Mouse (Mus musculus): ENCODE measurements at regions not wholly inside any gene's neighbourhood (a gene's known extent, or its start where the extent isn't known, plus 50 kb on each side); places are given as distances from the start of the nearest gene placed in this dataset.

- TF ChIP-seq POLR2A (IDR thresholded peaks at IDR 0.05; ENCODE audit: borderline replicate concordance, control insufficient read depth, low read depth, low read length) (no peak), CTCF (IDR thresholded peaks at IDR 0.05; ENCODE audit: control insufficient read depth, insufficient read depth, low read length) (no peak)
- Histone ChIP-seq H3K27ac (ENCODE audit: control insufficient read depth, insufficient read depth, low read depth, low read length, poor library complexity) (no peak overlapping the region), H3K4me1 (ENCODE audit: control insufficient read depth, insufficient read depth, low read length) (no peaks in the 10 kb centered on the region), H3K4me3 (replicated peaks; ENCODE audit: control insufficient read depth, low read depth, low read length) (no peak overlapping the region)
- WGBS = 64% methylated on average over 2 of the region's 2 CpGs
Observed at GRCm38 (mm10) chrX:19246777-19247619, 234.1 kb downstream of the Tex13c3 start.

DNA sequence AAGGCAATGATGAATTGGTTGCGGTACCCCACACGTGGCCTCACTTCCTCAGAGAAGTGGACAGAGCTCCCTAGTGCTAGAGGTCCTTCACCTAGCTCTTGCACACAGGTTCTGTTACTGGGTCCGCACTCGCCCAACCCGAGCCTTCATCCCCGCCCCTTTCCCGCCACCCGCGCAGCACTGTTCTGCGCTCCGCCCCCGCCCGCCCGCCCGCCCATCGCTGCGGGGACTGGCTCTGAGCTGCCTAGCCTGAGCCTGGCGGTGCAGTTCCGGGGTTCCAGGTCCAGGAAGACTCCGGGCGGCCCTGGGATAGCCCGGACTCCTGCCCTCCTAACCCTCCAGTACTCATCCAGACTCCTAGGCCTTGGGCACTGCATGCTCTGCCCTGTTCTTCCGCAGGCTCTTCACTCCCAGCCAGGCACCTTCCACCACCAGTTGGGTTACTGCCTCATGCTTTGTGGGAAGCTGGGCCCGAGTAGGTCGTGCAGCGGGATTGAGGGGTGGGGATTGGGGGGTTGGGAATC lies 243.3 kb downstream of the Tex13c3 start:
- WGBS = 5% methylated on average over 22 of the region's 26 CpGs
- no peak overlapping the region for H3K27ac ChIP-seq (ENCODE audit: control insufficient read depth, insufficient read depth, low read depth, low read length, poor library complexity)

DNA sequence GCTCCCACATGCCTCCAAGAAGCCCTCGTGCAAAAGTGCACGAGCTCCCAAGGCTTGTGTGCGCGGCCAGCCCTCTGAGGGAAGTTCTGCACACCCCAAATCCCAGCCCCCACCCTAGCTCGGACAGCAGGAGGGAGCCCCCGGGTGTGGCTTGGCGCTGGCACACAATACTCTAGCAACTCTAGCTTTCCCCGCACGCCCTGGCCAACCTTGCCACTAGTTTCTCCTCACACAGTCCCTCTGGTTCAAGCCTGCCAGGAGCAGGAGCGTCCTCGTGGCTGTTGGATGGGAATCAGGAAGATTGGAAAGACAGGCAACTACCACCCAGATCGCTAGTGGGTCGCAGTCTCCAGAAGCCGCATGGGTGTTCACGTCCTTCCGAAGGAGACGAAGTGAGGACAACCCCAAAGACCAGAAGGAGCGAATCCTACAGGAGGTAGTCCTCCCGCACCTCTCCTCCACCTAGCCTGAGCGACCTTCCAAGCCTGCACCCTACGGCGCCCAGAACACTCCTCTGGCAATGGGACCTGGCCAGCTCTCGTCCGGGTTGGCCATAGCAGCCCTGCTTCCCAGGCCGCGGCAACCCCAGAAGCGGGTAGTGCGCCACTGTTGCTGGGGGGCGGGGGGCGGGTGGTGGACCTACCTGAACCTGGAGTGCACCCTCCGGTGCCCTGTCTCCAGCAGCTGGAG lies 243.9 kb downstream of the Tex13c3 start:
- TF ChIP-seq POLR2A (IDR thresholded peaks at IDR 0.05; ENCODE audit: borderline replicate concordance, control insufficient read depth, low read depth, low read length) (no peak), CTCF (IDR thresholded peaks at IDR 0.05; ENCODE audit: control insufficient read depth, insufficient read depth, low read length) (no peak)
- Histone ChIP-seq H3K4me3 (replicated peaks; ENCODE audit: control insufficient read depth, low read depth, low read length) (peak overlapping the region; percentile 62), H3K4me1 (ENCODE audit: control insufficient read depth, insufficient read depth, low read length) (no peaks in the 10 kb centered on the region), H3K27ac (ENCODE audit: control insufficient read depth, insufficient read depth, low read depth, low read length, poor library complexity) (no peak overlapping the region)
- 11% methylated on average over 30 of the region's 31 CpGs for whole genome bisulfite sequencing

More for the DNA sequence above, 243.3 kb downstream of the Tex13c3 start:
- Histone ChIP-seq H3K4me1 (ENCODE audit: control insufficient read depth, insufficient read depth, low read length) (no peaks in the 10 kb centered on the region), H3K4me3 (replicated peaks; ENCODE audit: control insufficient read depth, low read depth, low read length) (peak overlapping the region; percentile 70)
- TF ChIP-seq POLR2A (IDR thresholded peaks at IDR 0.05; ENCODE audit: borderline replicate concordance, control insufficient read depth, low read depth, low read length) = 0 out of 2 replicates have a peak, but pooled peaks have one; percentile 33
- TF ChIP-seq CTCF (IDR thresholded peaks at IDR 0.05; ENCODE audit: control insufficient read depth, insufficient read depth, low read length) = no peak

DNA sequence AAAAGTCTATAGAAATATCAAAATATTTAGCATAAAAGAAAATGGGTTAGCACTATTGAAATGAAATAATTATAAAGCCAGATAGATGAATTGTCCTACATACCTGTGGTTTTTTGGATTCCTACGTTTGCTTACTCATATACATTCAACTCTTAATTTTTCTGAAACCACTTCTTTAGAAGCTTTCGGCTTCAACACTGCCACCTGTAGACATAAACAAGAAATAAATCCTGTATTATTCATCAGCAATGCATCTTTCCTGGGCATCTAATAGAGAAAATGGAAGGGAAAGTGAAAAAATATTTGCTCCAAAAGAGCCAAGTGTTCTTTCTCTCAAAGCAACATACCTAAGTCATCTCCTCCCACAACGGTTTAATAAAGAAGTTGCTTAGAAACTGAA lies 245.7 kb downstream of the Tex13c3 start:
- TF ChIP-seq POLR2A (IDR thresholded peaks at IDR 0.05; ENCODE audit: borderline replicate concordance, control insufficient read depth, low read depth, low read length) (no peak), CTCF (IDR thresholded peaks at IDR 0.05; ENCODE audit: control insufficient read depth, insufficient read depth, low read length) (no peak)
- WGBS = 52% methylated on average over 3 of the region's 3 CpGs
- Histone ChIP-seq H3K27ac (ENCODE audit: control insufficient read depth, insufficient read depth, low read depth, low read length, poor library complexity) (no peak overlapping the region), H3K4me3 (replicated peaks; ENCODE audit: control insufficient read depth, low read depth, low read length) (no peak overlapping the region), H3K4me1 (ENCODE audit: control insufficient read depth, insufficient read depth, low read length) (no peaks in the 10 kb centered on the region)

DNA sequence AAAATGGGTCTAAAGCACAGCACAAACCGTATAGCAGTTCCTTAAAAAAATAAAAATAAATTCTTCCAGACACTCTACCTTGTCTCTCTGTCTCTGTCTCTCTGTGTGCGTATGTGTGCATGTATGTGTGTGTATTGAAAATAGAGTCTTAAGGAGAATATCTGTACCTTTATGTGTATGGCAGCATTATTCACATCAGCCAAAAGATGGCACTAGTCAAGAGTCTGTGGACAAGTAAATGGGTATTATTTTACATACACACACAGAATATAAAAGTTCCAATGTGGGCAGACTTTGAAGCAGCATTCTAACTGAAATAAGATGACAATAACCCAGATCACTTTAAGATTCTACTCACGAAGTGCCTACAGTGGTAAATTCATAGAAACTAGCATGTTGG lies 249.3 kb downstream of the Tex13c3 start:
- no peak overlapping the region for H3K27ac ChIP-seq (ENCODE audit: control insufficient read depth, insufficient read depth, low read depth, low read length, poor library complexity)
- WGBS = 80% methylated on average over 3 of the region's 3 CpGs
- H3K4me3 ChIP-seq (replicated peaks; ENCODE audit: control insufficient read depth, low read depth, low read length) = no peak overlapping the region
- no peaks in the 10 kb centered on the region for H3K4me1 ChIP-seq (ENCODE audit: control insufficient read depth, insufficient read depth, low read length)
- TF ChIP-seq POLR2A (IDR thresholded peaks at IDR 0.05; ENCODE audit: borderline replicate concordance, control insufficient read depth, low read depth, low read length) = no peak
- TF ChIP-seq CTCF (IDR thresholded peaks at IDR 0.05; ENCODE audit: control insufficient read depth, insufficient read depth, low read length) = no peak

- TF ChIP-seq POLR2A (IDR thresholded peaks at IDR 0.05; ENCODE audit: borderline replicate concordance, control insufficient read depth, low read depth, low read length) (no peak), CTCF (IDR thresholded peaks at IDR 0.05; ENCODE audit: control insufficient read depth, insufficient read depth, low read length) (no peak)
- Histone ChIP-seq H3K4me1 (ENCODE audit: control insufficient read depth, insufficient read depth, low read length) (no peaks in the 10 kb centered on the region; the same call in 1 of the 2 replicates), H3K4me3 (replicated peaks; ENCODE audit: control insufficient read depth, low read depth, low read length) (no peak overlapping the region), H3K27ac (ENCODE audit: control insufficient read depth, insufficient read depth, low read depth, low read length, poor library complexity) (no peak overlapping the region)
Observed at GRCm38 (mm10) chrX:19223336-19223735, 257.8 kb downstream of the Tex13c3 start.

DNA sequence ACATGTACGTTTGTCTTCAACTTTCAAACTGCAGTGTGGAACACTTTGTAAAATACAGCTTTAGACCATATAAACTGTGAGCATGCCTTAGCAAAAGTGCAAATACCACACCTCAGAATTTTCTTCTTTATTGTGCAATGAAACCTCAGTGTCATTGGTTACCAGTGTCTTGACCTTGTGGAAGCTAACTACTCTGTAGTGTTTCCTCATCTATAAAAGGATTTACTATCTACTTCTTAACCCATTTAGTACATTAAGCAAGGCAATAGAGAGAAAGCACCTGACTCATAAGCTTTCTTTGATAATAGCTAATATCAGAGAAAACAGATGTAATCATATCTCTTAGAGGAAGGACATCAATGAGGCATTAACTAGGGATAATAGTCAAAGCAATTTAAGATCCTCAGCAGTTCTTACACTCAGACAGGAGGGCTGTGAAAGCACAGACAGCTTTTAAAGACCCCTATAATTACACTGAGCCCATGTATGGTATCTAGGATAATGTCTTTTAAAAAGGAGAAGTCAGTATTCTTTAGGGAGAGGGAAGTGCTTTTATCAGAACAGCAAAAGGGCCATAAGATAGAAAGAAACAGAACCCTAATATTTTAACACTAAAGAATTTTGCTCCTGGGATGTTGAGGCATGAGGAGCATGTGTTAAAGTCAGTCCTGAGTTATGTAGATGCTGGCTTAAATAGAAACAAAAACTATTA lies 260.2 kb downstream of the Tex13c3 start:
- no peak overlapping the region for H3K4me3 ChIP-seq (replicated peaks; ENCODE audit: control insufficient read depth, low read depth, low read length)
- H3K4me1 ChIP-seq (ENCODE audit: control insufficient read depth, insufficient read depth, low read length) = no peaks in the 10 kb centered on the region; the same call in 1 of the 2 replicates
- TF ChIP-seq CTCF (IDR thresholded peaks at IDR 0.05; ENCODE audit: control insufficient read depth, insufficient read depth, low read length) (no peak), POLR2A (IDR thresholded peaks at IDR 0.05; ENCODE audit: borderline replicate concordance, control insufficient read depth, low read depth, low read length) (no peak)
- WGBS = 68% methylated on average over 1 of the region's 1 CpGs
- H3K27ac ChIP-seq (ENCODE audit: control insufficient read depth, insufficient read depth, low read depth, low read length, poor library complexity) = no peak overlapping the region

GRCm38 (mm10) chrX:19219727-19220126 lies 261.4 kb downstream of the Tex13c3 start:
- TF ChIP-seq CTCF (IDR thresholded peaks at IDR 0.05; ENCODE audit: control insufficient read depth, insufficient read depth, low read length) (no peak), POLR2A (IDR thresholded peaks at IDR 0.05; ENCODE audit: borderline replicate concordance, control insufficient read depth, low read depth, low read length) (no peak)
- Histone ChIP-seq H3K27ac (ENCODE audit: control insufficient read depth, insufficient read depth, low read depth, low read length, poor library complexity) (no peak overlapping the region), H3K4me1 (ENCODE audit: control insufficient read depth, insufficient read depth, low read length) (no peaks in the 10 kb centered on the region; the same call in 1 of the 2 replicates), H3K4me3 (replicated peaks; ENCODE audit: control insufficient read depth, low read depth, low read length) (no peak overlapping the region)
- WGBS = 53% methylated on average over 2 of the region's 2 CpGs
